Mouse (Mus musculus): ENCODE data around the gene Alkbh6.

Alkbh6 gene

GRCm38 (mm10) chr7:30328379-30328778, 19.9 kb downstream of the Alkbh6 start:
- DNase-seq (ENCODE audit: low spot score in 2 of 2), result no peak

- peak; percentile 74 to 82 for DNase-seq (ENCODE audit: low spot score in 2 of 2)
Observed at GRCm38 (mm10) chr7:30331887-30332286, 23.4 kb downstream of the Alkbh6 start.

GRCm38 (mm10) chr7:30332622-30333259, 24.2 kb downstream of the Alkbh6 start:
- no peak for DNase-seq (ENCODE audit: low spot score in 2 of 2)

- DNase-seq (ENCODE audit: low spot score in 2 of 2), result peak; percentile 38 to 66
Observed at GRCm38 (mm10) chr7:30333436-30333835, 24.9 kb downstream of the Alkbh6 start.

GRCm38 (mm10) chr7:30334563-30334962, 26.0 kb downstream of the Alkbh6 start:
- DNase-seq (ENCODE audit: low spot score in 2 of 2), result no peak

GRCm38 (mm10) chr7:30335688-30336087, 27.2 kb downstream of the Alkbh6 start:
- no peak for DNase-seq (ENCODE audit: low spot score in 2 of 2)

GRCm38 (mm10) chr7:30336384-30336783, 27.9 kb downstream of the Alkbh6 start:
- DNase-seq (ENCODE audit: low spot score in 2 of 2), result peak; percentile 80 to 90

GRCm38 (mm10) chr7:30339432-30340109, 31.1 kb downstream of the Alkbh6 start:
- no peak for DNase-seq (ENCODE audit: low spot score in 2 of 2)

GRCm38 (mm10) chr7:30346635-30347379, 38.3 kb downstream of the Alkbh6 start:
- DNase-seq (ENCODE audit: low spot score in 2 of 2), result no peak

- DNase-seq (ENCODE audit: low spot score in 2 of 2), result peak; percentile 61 to 68
Observed at GRCm38 (mm10) chr7:30347828-30348227, 39.3 kb downstream of the Alkbh6 start.

GRCm38 (mm10) chr7:30353279-30353822, 44.8 kb downstream of the Alkbh6 start:
- peak; percentile 69 to 74 for DNase-seq (ENCODE audit: low spot score in 2 of 2)

GRCm38 (mm10) chr7:30354059-30354458, 45.5 kb downstream of the Alkbh6 start:
- no peak for DNase-seq (ENCODE audit: low spot score in 2 of 2)

- no peak for DNase-seq (ENCODE audit: low spot score in 2 of 2)
Observed at GRCm38 (mm10) chr7:30358378-30359186, 50.1 kb downstream of the Alkbh6 start.

- no peak for DNase-seq (ENCODE audit: low spot score in 2 of 2)
Observed at GRCm38 (mm10) chr7:30359276-30359865, 50.9 kb downstream of the Alkbh6 start.

GRCm38 (mm10) chr7:30360028-30360427, 51.5 kb downstream of the Alkbh6 start:
- DNase-seq (ENCODE audit: low spot score in 2 of 2), result no peak

GRCm38 (mm10) chr7:30362652-30363343, 54.3 kb downstream of the Alkbh6 start, which contains the start of gene Lrfn3:
Gene Lrfn3, minus strand, starts transcription at chr7:30362772.
- peak in 1 of 2 experiments; percentile 46 for DNase-seq (ENCODE audit: low spot score in 2 of 2)

- DNase-seq (ENCODE audit: low spot score in 2 of 2), result no peak
Observed at GRCm38 (mm10) chr7:30363344-30363738, 54.8 kb downstream of the Alkbh6 start.

Data from frontal cortex, postnatal 25 days (tissue).